Comparison of ENCODE assay signal across 9 mouse cellular contexts in genomic region chr12:72407146-72407545, GRCm38 (mm10). TPM values are rescaled to one million over a fixed set of nuclear protein-coding genes. Genes with fewer than 3 reads are reported as not detected.
DNase-seq lines count a peak whose midpoint lies in the region; ATAC-seq and TF ChIP-seq lines count a peak whose summit lies in the region.
"Had no signal": no experiment of that assay in that cellular context is flagged by ENCODE, and none has a peak within 500 bp of the region (broad histone marks: within the 10 kb centered on the region; RNA-seq: fewer than 3 reads in every experiment).

No protein-coding gene starts in this region.

- peak overlapping the region; percentile 64; the same call in 1 of the 2 replicates for H3K4me3 ChIP-seq in kidney, embryonic 16.5 days (ENCODE audit: low read length)
- peak overlapping the region; percentile 81 for H3K4me3 ChIP-seq in embryonic facial prominence, embryonic 10.5 days
- no peak overlapping the region for H3K4me3 ChIP-seq in intestine, postnatal 0 days (ENCODE audit: low read depth, low read length)
- H3K4me3 ChIP-seq in stomach, embryonic 16.5 days (replicated peaks; ENCODE audit: low read length): no peak overlapping the region

- H3K9ac ChIP-seq in kidney, embryonic 16.5 days (replicated peaks; ENCODE audit: low read length): no peak overlapping the region
- no peak overlapping the region for H3K9ac ChIP-seq in intestine, postnatal 0 days (ENCODE audit: low read depth, low read length)
- H3K9ac ChIP-seq in stomach, embryonic 16.5 days (ENCODE audit: low read length): no peak overlapping the region

- TF ChIP-seq CTCF in intestine, postnatal 0 days (IDR thresholded peaks at IDR 0.05; ENCODE audit: low read depth): no peak

- WGBS in kidney, embryonic 16.5 days: 9% methylated on average over 11 of the region's 11 CpGs
- 7% methylated on average over 11 of the region's 11 CpGs for WGBS in embryonic facial prominence, embryonic 10.5 days
- 13% methylated on average over 11 of the region's 11 CpGs for WGBS in intestine, postnatal 0 days
- WGBS in stomach, embryonic 16.5 days: 15% methylated on average over 11 of the region's 11 CpGs

- H3K9me3 ChIP-seq in kidney, embryonic 16.5 days (ENCODE audit: low read length): no peaks in the 10 kb centered on the region
- H3K9me3 ChIP-seq in embryonic facial prominence, embryonic 10.5 days: no peaks in the 10 kb centered on the region
- H3K9me3 ChIP-seq in intestine, postnatal 0 days (ENCODE audit: control insufficient read depth): no peaks in the 10 kb centered on the region
- no peaks in the 10 kb centered on the region for H3K9me3 ChIP-seq in stomach, embryonic 16.5 days (replicated peaks; ENCODE audit: control insufficient read depth, low read length)

- H3K27me3 ChIP-seq in kidney, embryonic 16.5 days (ENCODE audit: insufficient read depth, low read length): peaks cover 34% of the 10 kb centered on the region
- H3K27me3 ChIP-seq in embryonic facial prominence, embryonic 10.5 days (replicated peaks; ENCODE audit: low read depth, poor library complexity, severe bottlenecking): peaks cover 44% of the 10 kb centered on the region
- peaks cover 26% of the 10 kb centered on the region for H3K27me3 ChIP-seq in intestine, postnatal 0 days (replicated peaks; ENCODE audit: control insufficient read depth, insufficient read depth, low read length)
- peaks cover 31% of the 10 kb centered on the region for H3K27me3 ChIP-seq in stomach, embryonic 16.5 days (ENCODE audit: control insufficient read depth, insufficient read depth, low read length)

- ATAC-seq in kidney, embryonic 16.5 days (ENCODE audit: low FRiP score, low TSS enrichment): peak; percentile 67; the same call in 1 of the 2 replicates
- no peak for ATAC-seq in intestine, postnatal 0 days
- ATAC-seq in megakaryocyte, adult 5-6 weeks (ENCODE audit: poor library complexity, severe bottlenecking): 0 out of 2 replicates have a peak, but pooled peaks have one; percentile 6
- ATAC-seq in stomach, embryonic 16.5 days (ENCODE audit: insufficient read depth, low FRiP score): no peak

- H3K4me2 ChIP-seq in kidney, embryonic 16.5 days (replicated peaks; ENCODE audit: low read depth, low read length): peak overlapping the region; percentile 78; the same call in 1 of the 2 replicates
- peak overlapping the region; percentile 77 for H3K4me2 ChIP-seq in intestine, postnatal 0 days (replicated peaks; ENCODE audit: low read depth)
- peak overlapping the region; percentile 97; the same call in 1 of the 2 replicates for H3K4me2 ChIP-seq in stomach, embryonic 16.5 days (ENCODE audit: low read depth, low read length)

- no peaks in the 10 kb centered on the region for H3K36me3 ChIP-seq in kidney, embryonic 16.5 days (ENCODE audit: insufficient read depth, low read length)
- no peaks in the 10 kb centered on the region for H3K36me3 ChIP-seq in embryonic facial prominence, embryonic 10.5 days (replicated peaks)
- no peaks in the 10 kb centered on the region for H3K36me3 ChIP-seq in intestine, postnatal 0 days (ENCODE audit: control insufficient read depth, insufficient read depth)
- no peaks in the 10 kb centered on the region for H3K36me3 ChIP-seq in stomach, embryonic 16.5 days (ENCODE audit: control insufficient read depth, insufficient read depth, low read length)

- H3K4me1 ChIP-seq in kidney, embryonic 16.5 days (ENCODE audit: insufficient read depth, low read length): peaks cover 13% of the 10 kb centered on the region; the same call in 1 of the 2 replicates
- peaks cover 25% of the 10 kb centered on the region for H3K4me1 ChIP-seq in embryonic facial prominence, embryonic 10.5 days
- no peaks in the 10 kb centered on the region for H3K4me1 ChIP-seq in intestine, postnatal 0 days (replicated peaks; ENCODE audit: control insufficient read depth, insufficient read depth, low read length)
- H3K4me1 ChIP-seq in stomach, embryonic 16.5 days (ENCODE audit: control insufficient read depth, insufficient read depth, low read length): peaks cover 10% of the 10 kb centered on the region

- H3K27ac ChIP-seq in kidney, embryonic 16.5 days (ENCODE audit: low read length): no peak overlapping the region
- H3K27ac ChIP-seq in embryonic facial prominence, embryonic 10.5 days (replicated peaks): no peak overlapping the region
- H3K27ac ChIP-seq in intestine, postnatal 0 days (ENCODE audit: low read depth, low read length): no peak overlapping the region
- H3K27ac ChIP-seq in stomach, embryonic 16.5 days (ENCODE audit: low read length): no peak overlapping the region

- DNase-seq in kidney, adult 11 months: no peak
- peak; percentile 18 for DNase-seq in embryonic facial prominence, embryonic 10.5 days (ENCODE audit: low spot score)
- no peak for DNase-seq in ovary, postnatal 14 days (ENCODE audit: low spot score)
- DNase-seq in adrenal gland, postnatal 25 days: no peak

RNA-seq across cellular contexts. Expression of gene Rtn1, which starts 1.7 kb away (rescaled TPM):
- polyA plus RNA-seq in kidney, embryonic 16.5 days (2015; fragmentation: Nextera tagmentation; extraction: Ambion mirVana): 9.4 and 15.4 TPM in 2 replicates
- polyA plus RNA-seq in embryonic facial prominence, embryonic 10.5 days (2016; fragmentation: Nextera tagmentation; extraction: Ambion mirVana): 77.7 and 80.8 TPM in 2 replicates
- polyA plus RNA-seq in intestine, postnatal 0 days (2015; fragmentation: Nextera tagmentation; extraction: Ambion mirVana): 55.0 and 57.3 TPM in 2 replicates
- 4.2 and 8.9 TPM in 2 replicates for total RNA-seq in megakaryocyte, adult 5-6 weeks (2015)
- total RNA-seq in megakaryocyte, adult 5-6 weeks (2017): 2.1 and 2.5 TPM in 2 replicates
- 59.8 and 63.8 TPM in 2 replicates for polyA plus RNA-seq in stomach, embryonic 16.5 days (2015; fragmentation: Nextera tagmentation; extraction: Ambion mirVana)
- 14.0 and 19.9 TPM in 2 replicates for total RNA-seq in adrenal gland, postnatal 25 days (2021)
- total RNA-seq: MEL had no signal

RNA-seq across cellular contexts. Expression of gene Lrrc9, which starts 34.5 kb away (rescaled TPM):
- polyA plus RNA-seq in kidney, embryonic 16.5 days (2015; fragmentation: Nextera tagmentation; extraction: Ambion mirVana): 0.20 and 0.55 TPM in 2 replicates
- 0.87 and 1.3 TPM in 2 replicates for polyA plus RNA-seq in embryonic facial prominence, embryonic 10.5 days (2016; fragmentation: Nextera tagmentation; extraction: Ambion mirVana)
- polyA plus RNA-seq in intestine, postnatal 0 days (2015; fragmentation: Nextera tagmentation; extraction: Ambion mirVana): 0.05 and 0.14 TPM in 2 replicates
- not detected in 2 replicates for total RNA-seq in megakaryocyte, adult 5-6 weeks (2015)
- 0.15 and 0.45 TPM in 2 replicates for total RNA-seq in megakaryocyte, adult 5-6 weeks (2017)
- 0.12 and 0.20 TPM in 2 replicates for polyA plus RNA-seq in stomach, embryonic 16.5 days (2015; fragmentation: Nextera tagmentation; extraction: Ambion mirVana)
- 9.6 and 10.2 TPM in 2 replicates for total RNA-seq in adrenal gland, postnatal 25 days (2021)
- total RNA-seq: MEL had no signal

Comparison
In these comparisons a context has a peak if more than half of its experiments do, and no peak if none do; other contexts are left out.
1. ATAC-seq: peak in kidney, embryonic 16.5 days (single experiment) and megakaryocyte, adult 5-6 weeks (single experiment); none in intestine, postnatal 0 days (single experiment) and stomach, embryonic 16.5 days (single experiment).
2. H3K4me3 ChIP-seq: peak in kidney, embryonic 16.5 days (single experiment) and embryonic facial prominence, embryonic 10.5 days (single experiment); none in intestine, postnatal 0 days (single experiment) and stomach, embryonic 16.5 days (single experiment).
3. Peak in every context shown above with its lines, with median percentiles within 50 percentile points of each other: H3K4me2 ChIP-seq.